Mouse (Mus musculus) natural killer cell, adult 2 months (primary cell): ENCODE data around the gene Stk39.

ENCODE experiments used
- DNase-seq, 2 experiments: peaks; one replicate each; pipeline ENCODE4 v3.0.0; 2022; ENCODE audit warnings: low spot score in 2 of 2

Gene Stk39

GRCm38 (mm10) chr2:68458115-68458514 lies 14.0 kb downstream of the Stk39 start:
- no peak for DNase-seq

- DNase-seq: no peak
These were observed 14.5 kb downstream of the Stk39 start for GRCm38 (mm10) chr2:68457455-68458032.

- DNase-seq: no peak
These were observed 15.2 kb downstream of the Stk39 start for GRCm38 (mm10) chr2:68456899-68457298.

- DNase-seq: no peak
These were observed 19.7 kb downstream of the Stk39 start for GRCm38 (mm10) chr2:68452379-68452778.

GRCm38 (mm10) chr2:68448035-68448434 lies 24.0 kb downstream of the Stk39 start:
- DNase-seq: no peak

- DNase-seq: no peak
These were observed 28.9 kb downstream of the Stk39 start for GRCm38 (mm10) chr2:68443141-68443540.

- no peak for DNase-seq
These were observed 29.9 kb downstream of the Stk39 start for GRCm38 (mm10) chr2:68442113-68442717.

GRCm38 (mm10) chr2:68439614-68440013 lies 32.5 kb downstream of the Stk39 start:
- DNase-seq: no peak

GRCm38 (mm10) chr2:68437920-68438319 lies 34.1 kb downstream of the Stk39 start:
- no peak for DNase-seq

- DNase-seq: no peak
These were observed 34.9 kb downstream of the Stk39 start for GRCm38 (mm10) chr2:68437216-68437615.

GRCm38 (mm10) chr2:68436305-68436704 lies 35.8 kb downstream of the Stk39 start:
- no peak for DNase-seq

GRCm38 (mm10) chr2:68435494-68436255 lies 36.4 kb downstream of the Stk39 start:
- peak; percentile 4 to 9 for DNase-seq

GRCm38 (mm10) chr2:68434997-68435396 lies 37.1 kb downstream of the Stk39 start:
- no peak for DNase-seq

- DNase-seq: peak in 1 of 2 experiments; percentile 30
These were observed 37.5 kb downstream of the Stk39 start for GRCm38 (mm10) chr2:68434576-68434975.

- DNase-seq: no peak
These were observed 38.2 kb downstream of the Stk39 start for GRCm38 (mm10) chr2:68433736-68434312.

GRCm38 (mm10) chr2:68432834-68433233 lies 39.2 kb downstream of the Stk39 start:
- DNase-seq: no peak

- DNase-seq: no peak
These were observed 40.8 kb downstream of the Stk39 start for GRCm38 (mm10) chr2:68431024-68431962.

GRCm38 (mm10) chr2:68430493-68430892 lies 41.6 kb downstream of the Stk39 start:
- peak; percentile 63 for DNase-seq

GRCm38 (mm10) chr2:68429436-68429835 lies 42.6 kb downstream of the Stk39 start:
- no peak for DNase-seq

- no peak for DNase-seq
These were observed 45.0 kb downstream of the Stk39 start for GRCm38 (mm10) chr2:68426977-68427577.

GRCm38 (mm10) chr2:68426074-68426473 lies 46.0 kb downstream of the Stk39 start:
- DNase-seq: no peak
